Mouse (Mus musculus) intestine, embryonic 16.5 days (tissue): ENCODE data around the gene Sprr2h. TPM values are rescaled to one million over a fixed set of nuclear protein-coding genes. Genes with fewer than 3 reads are reported as not detected.

Experiments used
- ATAC-seq: fragments of 200-750 bp; cut with Nextera tagmentation; 2 replicates; pipeline ENCODE4 v1.8.0; 2017; ENCODE audit warnings: moderate TSS enrichment, moderate library complexity
- H3K27ac ChIP-seq: fragments of 300-500 bp; sonication (generic); 2 replicates; pipeline ENCODE4 v1.5.1; 2014; ENCODE audit warnings: mild to moderate bottlenecking, low read length
- H3K27me3 ChIP-seq: fragments of 300-500 bp; sonication (generic); replicated peaks from 2 replicates; pipeline ENCODE4 v1.6.1; 2014; ENCODE audit warnings: low read length, control low read depth, mixed read lengths; ENCODE audit not compliant: control insufficient read depth, insufficient read depth
- H3K36me3 ChIP-seq: fragments of 300-500 bp; sonication (generic); 2 replicates; pipeline ENCODE4 v1.6.1; 2014; ENCODE audit warnings: low read length, control low read depth; ENCODE audit not compliant: control insufficient read depth, insufficient read depth
- H3K4me1 ChIP-seq: fragments of 300-500 bp; sonication (generic); 2 replicates; pipeline ENCODE4 v1.6.1; 2014; ENCODE audit warnings: low read length, control low read depth, mixed read lengths; ENCODE audit not compliant: control insufficient read depth, insufficient read depth
- H3K4me2 ChIP-seq: fragments of 300-500 bp; sonication (generic); 2 replicates; pipeline ENCODE4 v1.6.1; 2014; ENCODE audit warnings: low read depth, low read length, control low read depth
- H3K4me3 ChIP-seq: fragments of 300-500 bp; sonication (generic); 2 replicates; pipeline ENCODE4 v1.5.1; 2014; ENCODE audit warnings: mild to moderate bottlenecking, low read length
- H3K9ac ChIP-seq: fragments of 300-500 bp; sonication (generic); 2 replicates; pipeline ENCODE4 v1.6.1; 2014; ENCODE audit warnings: low read depth, low read length
- H3K9me3 ChIP-seq: fragments of 300-500 bp; sonication (generic); 2 replicates; pipeline ENCODE4 v1.6.1; 2016; ENCODE audit warnings: low read length, control low read depth; ENCODE audit not compliant: control insufficient read depth
- WGBS: fragments of 180-500 bp; shearing (Covaris S2); extraction: QIAGEN DNeasy Blood & Tissue Kit; methylation state at CpG from one replicate; pipeline ENCODE4 v1.1.7; 2014; 5-methylcytosine and 5-hydroxymethylcytosine counted together
- polyA plus RNA-seq: library from polyadenylated mRNA; unstranded; fragments of >200 nt; fragmentation: Nextera tagmentation; extraction: Ambion mirVana; gene quantifications from 2 replicates; pipeline ENCODE4 v1.2.1, GENCODE M21; 2015

Sprr2h gene
- not detected in 2 replicates for polyA plus RNA-seq

DNA sequence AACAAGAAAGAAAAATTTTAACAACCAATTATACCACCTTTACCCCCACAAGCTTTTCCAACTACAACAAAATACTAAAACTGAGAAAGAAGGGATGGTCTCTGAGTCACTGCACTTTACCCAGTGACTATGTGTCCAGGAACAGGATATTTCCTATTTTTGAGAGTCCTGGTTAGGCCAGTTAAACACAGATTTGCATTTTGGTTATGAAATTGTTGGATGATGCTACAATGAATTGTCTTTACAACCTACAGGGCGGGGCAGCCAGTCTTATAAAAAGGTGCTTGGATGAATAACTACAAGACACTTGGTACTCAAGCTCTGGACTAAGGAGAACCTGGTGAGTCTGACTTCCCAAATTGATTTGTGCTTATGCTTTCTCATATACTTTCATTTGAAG is at the start of gene Sprr2h:
Gene Sprr2h, plus strand, starts transcription at position 301 of the 400 bp plus-strand sequence.
- Histone ChIP-seq H3K36me3 (no peaks in the 10 kb centered on the region), H3K4me3 (no peak within 1 kb of the TSS), H3K4me1 (no peaks in the 10 kb centered on the region), H3K9ac (no peak within 1 kb of the TSS), H3K27ac (no peak within 1 kb of the TSS), H3K9me3 (no peaks in the 10 kb centered on the region), H3K27me3 (no peaks in the 10 kb centered on the region), H3K4me2 (no peak within 1 kb of the TSS)
- ATAC-seq, result no peak
- 86% methylated on average over 1 of the region's 1 CpGs for WGBS

DNA sequence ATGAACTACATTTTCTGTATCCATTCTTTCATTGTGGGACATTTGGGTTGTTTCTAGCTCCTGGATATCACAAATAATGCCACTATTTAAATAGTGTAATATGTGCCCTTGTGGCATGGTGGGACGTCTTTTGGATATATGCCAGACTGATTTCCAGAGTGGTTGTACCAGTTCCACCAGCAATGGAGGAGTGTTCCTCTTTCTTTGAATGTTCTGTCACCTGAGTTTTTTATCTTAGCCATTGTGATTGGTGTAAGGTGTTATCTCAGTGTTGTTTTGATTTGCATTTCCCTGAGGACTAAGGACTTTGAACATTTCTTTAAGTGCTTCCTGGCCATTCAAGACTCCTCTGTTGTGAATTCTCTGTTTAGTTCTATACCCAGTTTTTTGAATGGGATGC is 49.2 kb upstream of the Sprr2h start:
- ATAC-seq, result peak; percentile 90
- H3K27ac ChIP-seq, result no peak overlapping the region
- H3K4me1 ChIP-seq, result no peaks in the 10 kb centered on the region
- no peaks in the 10 kb centered on the region for H3K27me3 ChIP-seq
- H3K36me3 ChIP-seq, result no peaks in the 10 kb centered on the region
- WGBS, result 62% methylated on average over 1 of the region's 1 CpGs
- no peak overlapping the region for H3K9ac ChIP-seq
- no peak overlapping the region for H3K4me2 ChIP-seq
- no peaks in the 10 kb centered on the region for H3K9me3 ChIP-seq
- H3K4me3 ChIP-seq, result no peak overlapping the region

GRCm38 (mm10) chr3:92338840-92339239 is 46.6 kb upstream of the Sprr2h start, which contains the start of gene Sprr2d:
Gene Sprr2d (plus strand): TSS chr3:92339140.
- no peak for ATAC-seq
- no peaks in the 10 kb centered on the region for H3K9me3 ChIP-seq
- 91% methylated on average over 5 of the region's 5 CpGs for WGBS
- no peak within 1 kb of the TSS for H3K27ac ChIP-seq
- no peaks in the 10 kb centered on the region for H3K36me3 ChIP-seq
- no peak within 1 kb of the TSS for H3K9ac ChIP-seq
- no peaks in the 10 kb centered on the region for H3K27me3 ChIP-seq
- H3K4me1 ChIP-seq, result no peaks in the 10 kb centered on the region
- H3K4me2 ChIP-seq, result no peak within 1 kb of the TSS
- no peak within 1 kb of the TSS for H3K4me3 ChIP-seq

DNA sequence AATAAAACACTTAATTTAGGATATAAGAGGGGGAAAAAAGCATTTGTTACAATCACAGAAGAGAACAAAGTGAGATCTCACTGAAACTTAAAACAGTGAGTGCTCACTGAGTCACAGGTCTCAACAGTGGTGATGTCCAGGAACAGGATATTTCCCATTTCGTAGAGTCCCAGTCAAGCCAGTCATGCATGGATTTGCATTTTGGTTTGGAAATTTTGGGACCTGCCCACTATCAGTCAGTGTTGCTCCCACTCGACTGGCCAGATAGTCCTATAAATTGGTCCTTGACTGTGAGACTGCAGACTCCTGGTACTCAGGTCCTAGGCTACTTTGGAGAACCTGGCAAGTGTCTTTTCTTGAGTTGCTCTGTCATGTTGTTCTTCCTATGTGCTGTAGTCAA is 33.6 kb upstream of the Sprr2h start, which contains the start of gene Sprr2e:
Gene Sprr2e, plus strand, starts transcription at position 301 of the 400 bp plus-strand sequence.
- no peak within 1 kb of the TSS for H3K4me2 ChIP-seq
- ATAC-seq, result no peak
- H3K9me3 ChIP-seq, result no peaks in the 10 kb centered on the region
- no peak within 1 kb of the TSS for H3K9ac ChIP-seq
- no peaks in the 10 kb centered on the region for H3K27me3 ChIP-seq
- 82% methylated on average over 2 of the region's 2 CpGs for WGBS
- H3K4me3 ChIP-seq, result no peak within 1 kb of the TSS
- no peaks in the 10 kb centered on the region for H3K36me3 ChIP-seq
- H3K27ac ChIP-seq, result no peak within 1 kb of the TSS
- no peaks in the 10 kb centered on the region for H3K4me1 ChIP-seq

GRCm38 (mm10) chr3:92361619-92362018 is 23.9 kb upstream of the Sprr2h start:
- ATAC-seq, result no peak

DNA sequence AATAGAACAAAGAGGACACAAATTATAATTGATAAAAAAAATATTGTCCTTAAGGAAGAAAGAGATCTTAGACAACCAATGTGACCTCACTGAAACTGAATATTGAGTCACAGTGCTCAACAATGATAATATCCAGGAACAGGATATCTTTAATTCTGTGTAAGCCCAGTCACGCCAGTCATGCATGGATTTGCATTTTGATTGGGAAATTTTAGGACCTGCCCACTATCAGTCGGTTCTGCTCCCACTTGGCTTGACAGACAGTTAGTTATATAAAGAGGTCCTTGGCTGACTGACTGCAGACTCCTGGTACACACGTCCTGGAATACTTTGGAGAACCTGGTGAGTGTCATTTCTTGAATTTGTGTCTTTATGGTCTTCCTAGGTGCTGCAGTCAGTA is 20.6 kb upstream of the Sprr2h start, which contains the start of gene Sprr2f:
Gene Sprr2f, plus strand, starts transcription at position 301 of the 400 bp plus-strand sequence.
- no peak for ATAC-seq
- Histone ChIP-seq H3K27ac (no peak within 1 kb of the TSS), H3K4me2 (no peak within 1 kb of the TSS), H3K9me3 (no peaks in the 10 kb centered on the region), H3K4me3 (no peak within 1 kb of the TSS), H3K36me3 (no peaks in the 10 kb centered on the region), H3K27me3 (no peaks in the 10 kb centered on the region), H3K9ac (no peak within 1 kb of the TSS), H3K4me1 (no peaks in the 10 kb centered on the region)
- WGBS, result 70% methylated on average over 3 of the region's 3 CpGs

More at GRCm38 (mm10) chr3:92361619-92362018, 23.9 kb upstream of the Sprr2h start:
- H3K4me2 ChIP-seq, result no peak overlapping the region
- H3K4me3 ChIP-seq, result no peak overlapping the region
- no peaks in the 10 kb centered on the region for H3K27me3 ChIP-seq
- H3K27ac ChIP-seq, result no peak overlapping the region
- H3K4me1 ChIP-seq, result no peaks in the 10 kb centered on the region
- H3K9me3 ChIP-seq, result no peaks in the 10 kb centered on the region
- no peak overlapping the region for H3K9ac ChIP-seq
- H3K36me3 ChIP-seq, result no peaks in the 10 kb centered on the region

GRCm38 (mm10) chr3:92373613-92374012 is 11.9 kb upstream of the Sprr2h start:
- H3K9ac ChIP-seq, result no peak overlapping the region
- WGBS, result 66% methylated on average over 2 of the region's 2 CpGs
- no peak overlapping the region for H3K27ac ChIP-seq
- no peak overlapping the region for H3K4me3 ChIP-seq
- no peaks in the 10 kb centered on the region for H3K9me3 ChIP-seq
- ATAC-seq, result no peak
- no peaks in the 10 kb centered on the region for H3K4me1 ChIP-seq
- no peaks in the 10 kb centered on the region for H3K27me3 ChIP-seq
- H3K4me2 ChIP-seq, result no peak overlapping the region
- no peaks in the 10 kb centered on the region for H3K36me3 ChIP-seq

DNA sequence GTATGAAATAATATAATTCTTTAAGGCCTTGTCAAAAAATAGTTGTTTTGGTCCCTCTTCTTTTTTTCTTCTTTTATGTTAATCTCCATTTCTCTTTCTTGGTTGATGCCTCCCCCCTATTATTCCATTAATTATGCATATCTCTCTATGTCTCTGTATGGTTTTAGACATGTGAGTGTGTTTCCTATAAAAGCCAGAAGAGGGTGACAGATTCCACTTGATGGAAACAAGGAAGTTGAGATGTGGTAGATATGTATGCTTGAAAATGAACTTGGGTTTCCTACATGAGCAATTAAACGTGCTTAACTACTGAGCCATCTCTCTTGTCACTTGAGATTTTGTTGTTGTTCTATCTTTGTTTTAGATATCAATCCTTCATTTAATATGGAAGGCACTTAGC is 8.8 kb downstream of the Sprr2h start:
- Histone ChIP-seq H3K4me2 (no peak overlapping the region), H3K27me3 (no peaks in the 10 kb centered on the region), H3K9ac (no peak overlapping the region), H3K36me3 (no peaks in the 10 kb centered on the region), H3K4me3 (no peak overlapping the region), H3K4me1 (no peaks in the 10 kb centered on the region), H3K27ac (no peak overlapping the region), H3K9me3 (no peaks in the 10 kb centered on the region)
- 57% methylated on average over 1 of the region's 1 CpGs for WGBS
- ATAC-seq, result no peak

GRCm38 (mm10) chr3:92407691-92408090 is 22.2 kb downstream of the Sprr2h start, which contains the start of gene Sprr2i:
Gene Sprr2i (plus strand): TSS chr3:92407991.
- Histone ChIP-seq H3K9me3 (no peaks in the 10 kb centered on the region), H3K27ac (no peak within 1 kb of the TSS), H3K36me3 (no peaks in the 10 kb centered on the region), H3K4me1 (no peaks in the 10 kb centered on the region), H3K4me3 (no peak within 1 kb of the TSS), H3K4me2 (no peak within 1 kb of the TSS), H3K27me3 (no peaks in the 10 kb centered on the region), H3K9ac (no peak within 1 kb of the TSS)
- WGBS, result 95% methylated on average over 2 of the region's 2 CpGs
- ATAC-seq, result no peak

DNA sequence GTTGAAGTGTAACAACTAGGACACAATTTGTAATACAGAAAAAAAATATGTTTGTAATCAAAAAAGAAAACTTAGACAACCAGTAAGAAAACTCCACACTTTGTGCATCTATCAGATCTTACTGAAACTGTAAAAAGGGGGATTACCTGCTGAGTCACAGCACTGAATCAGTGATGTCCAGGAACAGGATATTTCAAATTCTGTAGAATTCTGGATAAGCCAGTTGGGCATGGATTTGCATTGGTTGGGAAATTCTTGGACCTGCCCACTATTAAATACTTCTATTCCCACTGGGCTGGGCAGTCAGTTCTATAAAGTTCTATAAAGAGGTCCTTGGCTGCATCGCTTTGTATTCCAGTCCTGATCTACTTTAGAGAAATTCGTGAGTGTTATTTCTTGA is 32.3 kb downstream of the Sprr2h start, which contains the start of gene Sprr2j-ps:
Gene Sprr2j-ps, plus strand, starts transcription at position 301 of the 400 bp plus-strand sequence.
- no peak within 1 kb of the TSS for H3K4me2 ChIP-seq
- no peaks in the 10 kb centered on the region for H3K27me3 ChIP-seq
- no peaks in the 10 kb centered on the region for H3K4me1 ChIP-seq
- H3K4me3 ChIP-seq, result no peak within 1 kb of the TSS
- no peaks in the 10 kb centered on the region for H3K9me3 ChIP-seq
- WGBS, result 91% methylated on average over 2 of the region's 2 CpGs
- H3K36me3 ChIP-seq, result no peaks in the 10 kb centered on the region
- no peak within 1 kb of the TSS for H3K27ac ChIP-seq
- ATAC-seq, result no peak
- H3K9ac ChIP-seq, result no peak within 1 kb of the TSS
